Mouse (Mus musculus) heart, embryonic 15.5 days (tissue): Measurements from ENCODE around the gene Ccl1. TPM values are rescaled to one million over a fixed set of nuclear protein-coding genes. Genes with fewer than 3 reads are reported as not detected.

Experiments
- ATAC-seq: fragments of 200-750 bp; cut with Nextera tagmentation; replicated peaks from 2 replicates; pipeline ENCODE4 v1.8.0; 2017; ENCODE audit warnings: low read depth, moderate TSS enrichment; ENCODE audit not compliant: insufficient number of reproducible peaks, insufficient read depth, low FRiP score
- H3K27ac ChIP-seq: fragments of 300-500 bp; sonication (generic); 2 replicates; pipeline ENCODE4 v1.5.1; 2015; ENCODE audit warnings: mild to moderate bottlenecking, inconsistent platforms
- H3K27me3 ChIP-seq: fragments of 300-500 bp; sonication (generic); 2 replicates; pipeline ENCODE4 v1.6.1; 2015; ENCODE audit warnings: inconsistent platforms
- H3K36me3 ChIP-seq: fragments of 300-500 bp; sonication (generic); 2 replicates; pipeline ENCODE4 v1.6.1; 2015; ENCODE audit warnings: mild to moderate bottlenecking, inconsistent platforms
- H3K4me1 ChIP-seq: fragments of 300-500 bp; sonication (generic); replicated peaks from 2 replicates; pipeline ENCODE4 v1.6.1; 2015; ENCODE audit warnings: inconsistent platforms
- H3K4me2 ChIP-seq: fragments of 300-500 bp; sonication (generic); 2 replicates; pipeline ENCODE4 v1.6.1; 2015; ENCODE audit warnings: inconsistent platforms, mild to moderate bottlenecking, moderate library complexity
- H3K4me3 ChIP-seq: fragments of 300-500 bp; sonication (generic); 2 replicates; pipeline ENCODE4 v1.5.1; 2015; ENCODE audit warnings: mild to moderate bottlenecking, inconsistent platforms
- H3K9ac ChIP-seq: fragments of 300-500 bp; sonication (generic); 2 replicates; pipeline ENCODE4 v1.6.1; 2015; ENCODE audit warnings: mild to moderate bottlenecking, inconsistent platforms
- H3K9me3 ChIP-seq: fragments of 300-500 bp; sonication (generic); replicated peaks from 2 replicates; pipeline ENCODE4 v1.6.1; 2016; ENCODE audit warnings: inconsistent platforms
- WGBS: fragments of 180-500 bp; shearing (Covaris S2); methylation state at CpG from one replicate; pipeline ENCODE4 v1.1.7; 2015; ENCODE audit warnings: mixed read lengths; 5-methylcytosine and 5-hydroxymethylcytosine counted together
- polyA plus RNA-seq: library from polyadenylated mRNA; unstranded; fragments of >200 nt; fragmentation: Nextera tagmentation; extraction: Ambion mirVana; gene quantifications from 2 replicates; pipeline ENCODE4 v1.2.1, GENCODE M21; 2015

Ccl1 gene
- not detected in 2 replicates for polyA plus RNA-seq

- 50% methylated on average over 4 of the region's 4 CpGs for WGBS
- Histone ChIP-seq H3K27ac (no peak within 1 kb of the TSS), H3K4me3 (no peak within 1 kb of the TSS), H3K9ac (no peak within 1 kb of the TSS), H3K27me3 (no peaks in the 10 kb centered on the region), H3K4me2 (no peak within 1 kb of the TSS), H3K36me3 (no peaks in the 10 kb centered on the region), H3K9me3 (no peaks in the 10 kb centered on the region), H3K4me1 (no peaks in the 10 kb centered on the region)
- ATAC-seq, result no peak; the same call in 1 of the 2 replicates
Observed at GRCm38 (mm10) chr11:82305590-82305989, at the start of gene Ccl1. TSS of gene Ccl1 (minus strand) at chr11:82305690.

- 70% methylated on average over 10 of the region's 10 CpGs for WGBS
- H3K36me3 ChIP-seq, result no peaks in the 10 kb centered on the region
Observed at GRCm38 (mm10) chr11:82351039-82351438, 45.5 kb upstream of the Ccl1 start.

GRCm38 (mm10) chr11:82340900-82341299 lies 35.4 kb upstream of the Ccl1 start:
- H3K9ac ChIP-seq, result no peak overlapping the region
- 22% methylated on average over 2 of the region's 2 CpGs for WGBS
- 0 out of 2 replicates have a peak, but pooled peaks have one; percentile 27 for ATAC-seq
- H3K4me2 ChIP-seq, result 0 out of 2 replicates have a peak overlapping the region, but pooled peaks have one; percentile 2
- no peaks in the 10 kb centered on the region for H3K27me3 ChIP-seq
- peaks cover 9% of the 10 kb centered on the region; the same call in 1 of the 2 replicates for H3K4me1 ChIP-seq
- H3K4me3 ChIP-seq, result no peak overlapping the region
- no peaks in the 10 kb centered on the region for H3K9me3 ChIP-seq
- no peaks in the 10 kb centered on the region for H3K36me3 ChIP-seq
- H3K27ac ChIP-seq, result peak overlapping the region; percentile 37; the same call in 1 of the 2 replicates

More at GRCm38 (mm10) chr11:82351039-82351438, 45.5 kb upstream of the Ccl1 start:
- Histone ChIP-seq H3K27me3 (no peaks in the 10 kb centered on the region), H3K4me1 (no peaks in the 10 kb centered on the region), H3K27ac (no peak overlapping the region), H3K9me3 (no peaks in the 10 kb centered on the region), H3K9ac (no peak overlapping the region), H3K4me3 (no peak overlapping the region), H3K4me2 (no peak overlapping the region)
- ATAC-seq, result no peak

- Histone ChIP-seq H3K27ac (peak overlapping the region; percentile 37), H3K4me2 (0 out of 2 replicates have a peak overlapping the region, but pooled peaks have one; percentile 2)
- peak; percentile 55; the same call in 1 of the 2 replicates for ATAC-seq
Observed at GRCm38 (mm10) chr11:82340416-82340815, 34.9 kb upstream of the Ccl1 start.

GRCm38 (mm10) chr11:82339921-82340401 lies 34.5 kb upstream of the Ccl1 start:
- Histone ChIP-seq H3K9ac (no peak overlapping the region), H3K4me2 (0 out of 2 replicates have a peak overlapping the region, but pooled peaks have one; percentile 2), H3K27ac (peak overlapping the region; percentile 37), H3K36me3 (no peaks in the 10 kb centered on the region), H3K27me3 (no peaks in the 10 kb centered on the region), H3K9me3 (no peaks in the 10 kb centered on the region), H3K4me1 (peaks cover 9% of the 10 kb centered on the region; the same call in 1 of the 2 replicates), H3K4me3 (no peak overlapping the region)
- WGBS, result 10% methylated on average over 7 of the region's 7 CpGs
- peak; percentile 74 for ATAC-seq

More at GRCm38 (mm10) chr11:82340416-82340815, 34.9 kb upstream of the Ccl1 start:
- Histone ChIP-seq H3K4me3 (no peak overlapping the region), H3K4me1 (peaks cover 9% of the 10 kb centered on the region; the same call in 1 of the 2 replicates), H3K36me3 (no peaks in the 10 kb centered on the region), H3K9me3 (no peaks in the 10 kb centered on the region), H3K9ac (no peak overlapping the region), H3K27me3 (no peaks in the 10 kb centered on the region)
- 27% methylated on average over 6 of the region's 6 CpGs for WGBS

GRCm38 (mm10) chr11:82313153-82313552 lies 7.7 kb upstream of the Ccl1 start:
- Histone ChIP-seq H3K4me3 (no peak overlapping the region), H3K4me1 (no peaks in the 10 kb centered on the region), H3K9ac (no peak overlapping the region), H3K9me3 (no peaks in the 10 kb centered on the region), H3K4me2 (no peak overlapping the region), H3K27me3 (no peaks in the 10 kb centered on the region), H3K27ac (no peak overlapping the region), H3K36me3 (no peaks in the 10 kb centered on the region)
- no peak for ATAC-seq
- 36% methylated on average over 7 of the region's 7 CpGs for WGBS

- H3K9ac ChIP-seq, result no peak overlapping the region
- no peaks in the 10 kb centered on the region for H3K36me3 ChIP-seq
- no peak for ATAC-seq
- H3K27me3 ChIP-seq, result no peaks in the 10 kb centered on the region
- no peak overlapping the region for H3K4me3 ChIP-seq
- H3K4me2 ChIP-seq, result no peak overlapping the region
- no peak overlapping the region for H3K27ac ChIP-seq
- WGBS, result 24% methylated on average over 12 of the region's 12 CpGs
- no peaks in the 10 kb centered on the region for H3K4me1 ChIP-seq
- H3K9me3 ChIP-seq, result no peaks in the 10 kb centered on the region
Observed at GRCm38 (mm10) chr11:82310336-82311045, 5.0 kb upstream of the Ccl1 start.

- no peak overlapping the region for H3K9ac ChIP-seq
- no peaks in the 10 kb centered on the region for H3K27me3 ChIP-seq
- no peaks in the 10 kb centered on the region for H3K9me3 ChIP-seq
- H3K4me3 ChIP-seq, result no peak overlapping the region
- H3K4me1 ChIP-seq, result no peaks in the 10 kb centered on the region
- H3K36me3 ChIP-seq, result no peaks in the 10 kb centered on the region
- ATAC-seq, result no peak
- H3K4me2 ChIP-seq, result no peak overlapping the region
- H3K27ac ChIP-seq, result no peak overlapping the region
- 71% methylated on average over 4 of the region's 4 CpGs for WGBS
Observed at GRCm38 (mm10) chr11:82297895-82298294, 7.6 kb downstream of the Ccl1 start.

- ATAC-seq, result no peak
- Histone ChIP-seq H3K4me2 (no peak overlapping the region), H3K36me3 (no peaks in the 10 kb centered on the region), H3K4me1 (no peaks in the 10 kb centered on the region), H3K27ac (no peak overlapping the region), H3K9me3 (no peaks in the 10 kb centered on the region), H3K4me3 (no peak overlapping the region), H3K9ac (no peak overlapping the region), H3K27me3 (no peaks in the 10 kb centered on the region)
Observed at GRCm38 (mm10) chr11:82290841-82291240, 14.6 kb downstream of the Ccl1 start.

GRCm38 (mm10) chr11:82274149-82274812 lies 31.2 kb downstream of the Ccl1 start:
- Histone ChIP-seq H3K9ac (no peak overlapping the region), H3K36me3 (no peaks in the 10 kb centered on the region), H3K9me3 (no peaks in the 10 kb centered on the region), H3K27me3 (0 out of 2 replicates have a peak, but pooled peaks cover 2% of the 10 kb centered on the region), H3K4me1 (no peaks in the 10 kb centered on the region), H3K27ac (no peak overlapping the region), H3K4me3 (no peak overlapping the region), H3K4me2 (no peak overlapping the region)
- WGBS, result 59% methylated on average over 8 of the region's 8 CpGs
- no peak for ATAC-seq

- no peaks in the 10 kb centered on the region for H3K9me3 ChIP-seq
- H3K4me1 ChIP-seq, result 0 out of 2 replicates have a peak, but pooled peaks cover 2% of the 10 kb centered on the region
- H3K36me3 ChIP-seq, result no peaks in the 10 kb centered on the region
- H3K4me3 ChIP-seq, result no peak overlapping the region
- H3K9ac ChIP-seq, result no peak overlapping the region
- H3K27ac ChIP-seq, result no peak overlapping the region
- H3K27me3 ChIP-seq, result peaks cover 17% of the 10 kb centered on the region
- ATAC-seq, result no peak
- 42% methylated on average over 4 of the region's 4 CpGs for WGBS
- no peak overlapping the region for H3K4me2 ChIP-seq
Observed at GRCm38 (mm10) chr11:82259131-82259530, 46.4 kb downstream of the Ccl1 start.
